Mouse (Mus musculus) kidney, postnatal 25 days (tissue): ENCODE results near the gene Pptc7.

ENCODE experiments used
- DNase-seq, 2 experiments: peaks; one replicate each; pipeline ENCODE4 v3.0.0; 2021; ENCODE audit warnings: mixed read lengths in 2 of 2

Pptc7 gene

DNA sequence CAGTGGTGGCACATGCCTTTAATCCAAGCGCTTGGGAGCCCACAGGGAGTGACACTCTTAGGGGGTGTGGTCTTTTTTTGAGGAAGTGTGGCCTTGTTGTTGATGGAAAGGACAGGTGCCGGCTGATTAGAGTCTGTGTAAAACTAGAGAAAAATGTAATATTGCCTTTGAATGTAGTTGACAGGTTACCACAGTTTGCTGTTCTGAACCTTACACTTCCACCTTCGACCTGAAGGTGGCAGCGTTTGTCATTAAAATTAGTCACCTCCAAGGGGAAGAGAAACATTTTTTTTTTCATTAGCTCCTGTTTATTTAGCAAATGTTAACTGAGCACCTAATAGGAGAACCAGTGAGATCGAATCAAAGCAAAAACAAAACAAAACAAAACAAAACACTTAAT is 16.3 kb upstream of the Pptc7 start:
- DNase-seq = peak; percentile 76 to 91

DNA sequence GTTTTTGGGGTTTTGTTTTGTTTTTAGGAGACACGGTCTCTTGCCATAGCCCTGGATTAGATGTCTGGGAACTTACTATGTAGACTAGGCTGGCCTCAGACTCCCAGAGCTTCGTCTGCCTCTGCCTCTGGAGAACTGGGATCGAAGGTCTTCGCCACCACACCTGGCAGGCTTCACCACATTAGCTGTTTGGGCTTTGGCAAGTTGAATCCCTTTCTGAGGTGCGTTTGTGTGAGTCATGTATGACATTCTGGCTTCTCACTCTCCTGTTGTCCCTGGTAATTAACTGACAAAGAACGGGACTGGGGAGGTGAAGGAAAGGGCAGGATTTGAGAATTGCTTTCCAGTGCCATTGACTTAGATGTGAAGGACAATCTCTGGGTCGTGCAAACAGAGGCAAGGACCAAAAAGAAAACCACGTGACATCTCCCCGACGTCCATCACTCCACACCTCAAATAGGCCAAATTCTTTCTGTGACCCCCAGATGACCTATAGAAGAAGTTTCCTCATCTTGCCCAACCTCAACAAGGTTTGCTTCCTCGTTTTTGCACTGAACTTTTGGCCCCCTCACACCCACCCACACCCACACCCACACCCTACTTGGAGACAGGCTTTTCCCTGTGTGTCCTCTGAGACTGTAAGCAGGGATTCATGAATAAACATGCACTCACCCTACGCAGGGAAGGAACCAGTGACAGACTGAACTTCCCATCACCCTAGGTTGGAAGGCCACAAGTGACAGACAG is 15.1 kb upstream of the Pptc7 start:
- DNase-seq = no peak

DNA sequence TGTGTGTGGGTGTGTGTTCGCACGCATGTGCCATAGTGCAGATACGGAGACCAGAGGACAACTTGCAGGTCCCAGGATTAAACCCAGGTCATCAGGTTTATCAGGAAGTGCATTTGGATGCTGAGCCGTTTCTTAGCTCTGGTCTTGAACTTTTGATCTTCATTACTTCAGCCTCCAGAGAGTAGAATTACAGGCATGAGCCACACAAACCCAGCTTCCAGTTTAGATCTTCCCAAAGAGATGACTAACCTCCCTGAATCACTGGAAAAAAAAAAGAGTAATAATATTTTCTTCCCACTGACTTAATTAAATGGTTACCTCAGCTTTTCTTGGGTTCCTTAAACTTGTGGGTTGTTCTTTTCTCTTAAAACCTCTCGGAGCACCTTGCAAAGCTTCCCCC is 11.3 kb upstream of the Pptc7 start:
- no peak for DNase-seq

DNA sequence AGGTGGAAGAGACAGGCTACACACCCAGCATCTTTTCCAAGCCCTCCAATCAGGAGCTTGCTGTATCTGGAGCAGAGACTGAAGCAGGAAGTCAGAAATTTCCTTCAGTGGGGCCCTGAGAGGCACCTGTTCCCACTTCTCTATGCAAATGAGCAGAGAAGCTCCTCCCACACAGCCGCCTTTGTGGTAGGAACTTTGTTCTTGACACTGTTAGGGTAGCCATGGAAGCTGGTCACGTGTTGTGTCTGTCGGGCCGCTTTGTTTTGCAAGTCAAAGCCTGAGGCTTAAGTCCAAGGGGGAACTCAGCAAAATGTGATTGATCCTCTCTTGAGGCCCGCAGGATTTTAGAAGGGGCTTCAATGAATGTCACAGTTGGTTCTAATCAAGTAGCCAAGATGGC is 9.4 kb upstream of the Pptc7 start:
- DNase-seq = peak; percentile 78 to 87

DNA sequence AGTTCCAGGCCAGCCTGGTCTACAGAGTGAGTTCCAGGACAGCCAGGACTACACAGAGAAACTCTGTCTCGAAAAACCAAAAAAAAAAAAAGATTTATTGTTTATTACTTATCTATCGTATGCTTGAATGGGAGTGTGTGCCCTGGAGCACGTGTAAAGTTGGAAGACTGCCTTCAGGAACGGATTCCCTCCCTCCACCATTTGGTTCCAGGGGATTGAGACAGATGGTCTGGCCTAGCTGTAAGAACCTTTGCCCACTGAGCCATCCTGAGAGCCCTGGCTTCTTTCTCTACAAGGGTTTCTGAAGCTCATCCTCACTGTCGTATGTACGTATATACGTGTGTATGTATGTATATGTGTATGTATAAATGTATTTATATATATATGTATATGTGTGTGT is 5.2 kb upstream of the Pptc7 start:
- DNase-seq = no peak

DNA sequence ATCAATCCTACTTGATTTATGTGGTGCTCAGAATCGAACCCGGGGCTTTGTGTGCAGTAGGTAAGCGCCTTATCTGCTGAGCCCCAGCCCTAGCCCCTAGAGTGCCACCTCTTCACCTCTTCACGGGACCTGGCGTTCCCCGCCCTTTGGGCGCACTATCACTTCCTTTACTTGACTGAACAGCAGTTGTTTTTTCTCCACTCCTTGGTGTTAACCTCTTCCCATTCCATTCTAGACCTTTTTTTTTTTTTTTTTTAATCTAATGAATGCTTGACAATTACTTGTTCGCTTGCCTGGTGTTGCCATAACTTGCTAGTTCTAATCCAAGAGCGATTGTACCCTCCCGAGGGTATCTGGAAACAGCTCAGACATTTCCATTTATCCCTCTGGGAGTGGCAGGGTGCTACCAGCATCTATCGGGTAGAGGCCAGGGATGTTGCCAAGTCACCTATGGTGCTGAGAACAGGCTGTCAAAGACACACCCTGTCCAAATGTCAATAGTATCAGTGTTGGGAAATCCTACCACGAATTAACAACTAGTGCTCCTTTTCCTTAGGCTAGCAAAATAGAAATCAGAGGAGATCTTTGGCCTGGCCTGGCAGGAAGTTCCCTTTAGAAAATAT is 4.3 kb upstream of the Pptc7 start:
- DNase-seq = no peak

DNA sequence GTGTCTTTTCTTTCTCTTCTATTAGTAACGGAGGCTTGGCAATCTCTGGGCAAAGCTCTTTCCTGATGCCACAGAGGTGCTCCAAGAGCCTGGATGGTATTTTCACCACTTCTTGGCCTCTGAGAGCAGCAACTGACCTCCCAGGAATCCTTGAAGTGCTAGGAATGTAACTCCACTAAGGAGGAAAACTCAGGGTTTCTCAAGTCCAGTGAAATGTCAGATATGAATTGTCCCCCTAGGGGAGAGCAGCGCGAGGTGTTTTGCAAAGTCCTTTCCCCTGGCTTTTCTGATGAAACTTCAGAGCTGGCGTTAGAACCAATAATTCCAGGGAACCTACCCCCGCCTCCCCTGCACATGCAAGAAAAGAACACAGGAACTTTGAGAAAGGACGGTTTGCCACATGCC is 3.7 kb upstream of the Pptc7 start:
- DNase-seq = no peak

DNA sequence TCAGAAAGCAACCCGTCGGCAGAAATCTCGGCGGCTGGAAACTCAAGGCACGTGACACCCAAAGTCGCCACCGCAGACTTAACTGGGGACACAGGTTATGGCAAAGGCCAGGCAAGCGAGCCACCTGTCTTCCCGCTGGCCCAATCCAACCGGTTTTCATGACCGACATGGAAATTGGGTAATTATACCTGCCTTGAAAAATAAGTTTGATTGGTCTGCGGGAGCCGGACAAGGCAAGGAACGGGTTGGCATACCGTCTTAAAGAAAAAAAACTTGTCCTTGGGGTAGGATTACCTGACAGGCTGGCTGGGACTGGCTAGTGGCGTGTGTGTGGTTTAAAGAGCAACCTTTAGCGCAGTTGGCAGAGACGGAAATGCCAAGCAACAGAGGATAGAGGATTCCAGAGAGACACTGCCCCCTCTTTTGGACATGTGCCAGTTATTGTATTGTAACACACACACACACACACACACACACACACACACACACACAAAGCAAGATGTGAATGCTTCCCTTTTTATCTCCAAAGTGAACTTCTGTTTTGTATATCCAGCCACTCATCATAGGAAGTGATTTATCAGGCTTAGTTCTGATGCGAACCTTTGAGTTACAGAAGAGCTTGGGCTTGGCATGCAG is 3.2 kb upstream of the Pptc7 start:
- DNase-seq = peak; percentile 69 to 88

DNA sequence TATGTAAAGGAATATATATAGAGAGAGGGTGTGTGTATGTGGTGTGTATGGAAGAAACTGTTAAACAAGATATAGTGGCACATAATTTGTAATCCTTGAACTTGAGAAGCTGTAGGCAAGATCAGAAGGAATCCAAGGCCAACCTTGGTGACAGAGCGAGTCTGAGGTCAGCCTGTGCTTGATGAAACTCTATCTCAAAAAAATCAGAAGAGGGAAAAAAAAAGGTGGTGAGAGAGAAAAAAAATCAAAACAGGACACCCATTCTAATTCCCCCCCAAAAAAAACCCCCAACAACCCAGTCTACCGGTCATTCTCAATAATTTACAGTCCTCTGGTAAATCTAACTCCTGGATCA is 360 bp upstream of the Pptc7 start:
- no peak for DNase-seq

DNA sequence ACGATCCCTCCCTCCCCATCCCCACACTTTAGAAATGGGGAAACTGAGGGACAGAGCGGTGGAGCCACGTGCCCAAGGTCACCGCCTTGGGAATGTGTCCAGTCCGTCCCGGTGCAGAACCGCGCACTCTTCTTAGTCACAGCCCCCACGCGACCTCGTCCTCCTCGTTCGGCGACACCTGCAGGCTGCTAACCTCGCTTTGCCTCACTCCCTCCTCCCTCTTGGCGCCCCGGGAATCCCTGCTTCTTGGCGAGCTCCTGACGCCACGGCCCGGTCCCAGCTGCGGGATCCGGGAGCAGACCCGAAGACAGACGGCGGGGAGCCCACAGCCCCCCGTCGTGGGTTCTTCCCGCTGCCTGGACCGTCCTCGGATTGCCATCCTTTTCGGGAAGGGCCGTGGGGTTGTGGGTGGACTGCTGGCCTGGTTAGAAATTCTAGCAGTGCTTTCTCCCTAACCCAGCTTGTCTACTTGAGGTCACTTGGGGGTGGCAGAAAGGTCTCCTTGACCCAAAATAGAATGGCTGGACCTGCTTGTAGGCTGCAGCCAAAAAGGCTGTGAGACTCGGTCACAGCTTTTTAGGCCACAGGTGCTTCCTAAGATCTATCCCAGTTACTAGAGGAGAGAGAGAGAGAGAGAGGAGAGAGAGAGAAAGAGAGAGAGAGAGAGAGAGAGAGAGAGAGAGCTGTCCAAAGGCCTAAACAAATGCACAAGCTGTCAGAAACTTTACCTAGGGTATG is 1.0 kb downstream of the Pptc7 start:
- peak; percentile 64 to 83 for DNase-seq

DNA sequence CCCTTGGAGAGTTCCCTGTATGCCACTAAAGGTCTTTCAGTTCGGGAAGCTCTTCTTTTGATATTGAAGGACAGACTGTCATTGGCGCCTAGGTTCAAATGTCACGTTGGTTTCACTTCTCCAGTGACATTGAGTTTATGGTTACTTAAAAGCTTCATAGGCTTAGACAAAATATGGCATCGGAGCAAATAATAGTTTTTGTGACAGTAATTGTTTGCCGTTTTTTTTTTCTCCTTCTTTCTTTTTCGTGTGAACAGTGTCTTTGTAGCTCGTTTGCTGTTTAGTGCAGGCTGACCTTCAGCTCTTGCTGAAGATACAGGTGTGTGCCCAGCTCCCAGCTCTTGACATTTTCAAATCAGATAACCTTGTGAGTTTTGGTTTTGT is 1.6 kb downstream of the Pptc7 start:
- no peak for DNase-seq

DNA sequence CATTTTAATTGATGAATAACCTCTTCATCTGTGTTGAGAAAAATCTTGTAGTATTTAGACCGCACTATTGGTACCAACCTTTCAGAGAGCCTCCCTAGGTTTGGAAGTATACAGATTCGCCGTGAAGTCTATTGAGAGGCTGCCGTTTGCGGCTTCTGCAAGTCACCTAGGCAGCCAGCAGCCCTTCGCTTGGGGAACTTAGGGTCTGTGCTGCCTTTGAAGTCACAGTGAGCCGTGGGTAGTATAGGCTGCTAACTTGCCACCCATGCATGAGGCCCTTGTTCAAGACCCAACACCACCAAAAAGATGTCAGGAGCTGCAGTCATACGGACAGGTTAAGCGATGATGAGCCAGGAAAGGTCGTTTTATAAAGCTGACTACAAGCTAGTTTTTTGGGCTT is 2.0 kb downstream of the Pptc7 start:
- no peak for DNase-seq

DNA sequence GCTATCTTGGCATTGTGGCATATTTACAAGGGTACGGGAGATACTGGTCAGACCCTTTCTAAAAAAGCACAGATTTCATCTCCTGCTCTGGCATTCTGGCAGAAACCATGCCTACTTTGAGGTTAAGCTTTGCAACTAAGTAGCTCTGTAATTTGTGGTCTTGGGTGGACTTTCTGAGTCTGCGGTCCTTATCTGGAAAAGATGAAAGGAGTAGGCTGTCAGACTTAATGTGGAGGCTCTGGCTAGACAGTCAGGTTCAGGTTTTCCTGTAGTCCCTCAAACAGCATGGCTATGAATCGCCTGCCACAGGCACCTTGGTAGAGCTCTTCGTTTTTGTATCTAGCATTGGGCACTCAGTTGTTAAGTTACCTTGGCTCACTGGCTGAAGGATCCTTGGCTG is 2.9 kb downstream of the Pptc7 start:
- DNase-seq = no peak

DNA sequence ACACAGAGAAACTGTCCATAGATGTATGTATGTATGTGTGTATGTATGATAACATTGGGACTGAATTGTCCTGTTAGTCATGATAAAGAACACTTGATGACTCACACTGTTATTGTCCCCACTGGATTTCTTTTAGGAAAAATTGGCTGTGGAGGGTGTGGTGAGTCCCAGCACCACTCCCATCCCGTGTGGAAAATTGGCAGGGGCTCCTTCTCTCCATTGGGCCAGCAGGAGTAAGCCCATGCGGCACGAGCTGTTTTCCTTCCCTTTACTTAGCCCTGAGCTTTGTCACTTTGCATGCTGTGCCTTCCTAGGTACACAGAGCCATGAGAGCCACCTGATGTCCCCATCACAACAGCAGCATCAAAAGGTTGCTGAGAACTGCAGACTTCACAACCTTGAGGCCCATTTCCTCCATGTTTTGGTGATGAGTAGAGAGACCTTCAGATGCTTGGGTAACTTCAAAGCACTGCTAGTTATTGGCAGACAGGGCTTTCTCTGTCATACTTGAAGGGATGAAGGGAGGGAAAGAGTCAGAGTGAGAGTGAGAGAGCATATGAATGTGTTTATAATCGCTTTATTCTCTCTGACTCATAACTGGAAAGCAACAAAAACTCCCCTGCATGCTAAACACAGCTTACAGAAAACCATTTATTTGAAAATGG is 4.1 kb downstream of the Pptc7 start:
- DNase-seq = no peak

DNA sequence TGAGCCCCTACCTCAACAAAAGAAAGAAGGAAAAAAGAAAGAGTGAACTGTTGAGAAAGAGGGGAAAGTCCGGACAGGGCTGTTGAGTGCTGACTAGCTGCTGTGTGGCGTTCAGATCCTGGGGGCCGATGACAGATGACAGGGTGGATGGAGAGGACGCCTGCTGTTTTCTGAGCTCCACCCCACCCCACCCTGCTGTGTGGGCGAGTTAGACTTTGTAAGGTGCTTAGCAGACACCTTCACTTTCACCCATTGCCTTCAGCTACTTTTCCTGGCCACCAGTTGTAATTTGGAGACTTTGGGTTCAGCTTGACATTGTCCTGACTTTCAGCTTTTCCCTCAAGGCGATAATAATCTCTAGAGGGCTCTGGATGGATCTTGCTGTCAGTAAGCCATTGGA is 7.0 kb downstream of the Pptc7 start:
- DNase-seq = no peak

DNA sequence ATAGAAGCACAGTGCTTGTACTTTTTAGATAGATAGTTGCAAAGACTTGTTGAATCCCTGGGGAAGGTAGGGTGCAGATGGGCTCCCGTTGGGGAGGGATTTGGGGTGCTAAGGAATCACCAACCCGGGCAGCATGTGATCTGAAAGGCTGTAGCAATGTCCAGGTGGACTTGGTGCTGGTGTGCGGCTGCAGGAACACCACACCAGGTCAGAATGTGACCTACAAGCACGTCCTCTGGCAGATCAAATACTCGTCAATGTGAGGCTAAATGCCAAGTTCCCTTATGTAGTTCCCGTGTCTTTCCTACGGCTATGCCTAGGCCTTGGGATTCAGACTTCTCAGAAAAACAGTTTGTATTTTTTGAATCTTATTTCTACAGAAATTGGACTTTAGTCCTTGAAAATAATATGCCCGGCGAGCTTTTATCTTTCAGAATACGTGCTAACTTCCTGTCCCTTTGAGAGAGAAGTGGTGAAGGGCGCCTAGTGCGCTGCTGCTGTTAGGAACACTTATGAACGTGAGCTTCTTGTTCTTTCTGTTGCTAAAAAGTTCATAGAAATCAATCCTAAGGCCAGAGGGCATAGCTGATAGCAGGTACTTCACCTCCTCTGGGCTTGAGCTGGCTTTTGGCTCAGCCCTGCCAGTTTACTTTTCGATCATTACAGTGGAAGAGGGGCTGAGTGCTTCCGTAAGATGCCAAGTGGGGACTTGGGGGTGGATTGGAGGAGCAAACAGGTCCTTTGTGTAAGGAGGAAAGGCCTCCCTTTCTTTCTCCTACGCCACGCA is 7.6 kb downstream of the Pptc7 start:
- DNase-seq = peak in 1 of 2 experiments; percentile 66

DNA sequence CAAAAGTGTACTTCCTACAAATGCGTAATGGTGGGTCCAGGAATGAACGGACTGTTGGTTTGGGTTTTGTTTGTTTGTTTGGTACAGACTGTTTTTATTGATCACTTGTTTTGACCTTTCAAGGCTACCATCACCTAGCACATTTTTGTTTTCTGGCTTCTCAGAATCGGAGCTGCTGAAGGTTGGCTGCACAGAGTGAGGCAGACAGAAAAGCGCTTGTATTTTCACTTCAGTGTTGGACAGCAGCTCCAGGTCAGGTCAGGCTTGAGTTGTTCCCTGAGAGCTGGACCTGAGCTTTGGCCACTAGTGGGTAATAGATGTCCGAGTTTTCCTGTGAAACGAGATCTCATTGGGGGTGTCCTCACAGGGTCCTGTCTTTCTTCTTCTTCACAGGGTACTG is 9.0 kb downstream of the Pptc7 start:
- no peak for DNase-seq

DNA sequence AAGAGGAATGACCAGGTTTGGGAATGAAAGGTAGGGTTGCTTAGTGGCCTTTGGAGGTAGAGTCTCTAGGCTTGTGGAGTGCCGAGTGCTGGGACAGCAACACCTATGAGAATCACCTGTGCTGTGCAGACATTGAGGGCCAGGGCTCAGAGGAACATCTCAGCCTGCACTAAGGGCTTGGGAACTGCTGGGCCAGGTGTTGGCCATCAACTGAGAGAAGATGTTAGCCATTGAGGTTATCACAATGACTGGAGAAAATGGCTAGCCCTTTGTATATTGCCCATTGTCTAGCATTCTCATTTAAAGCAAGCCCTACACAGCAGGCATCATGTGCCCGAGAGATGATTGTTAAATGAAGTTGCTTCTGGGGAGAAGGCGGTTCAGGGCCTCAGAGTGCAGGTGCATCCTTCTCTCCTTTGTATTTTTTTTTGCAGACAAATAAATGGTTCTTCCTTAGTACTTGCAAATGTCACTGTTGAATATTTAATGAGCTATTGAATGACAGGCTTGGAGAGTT is 10.1 kb downstream of the Pptc7 start:
- no peak for DNase-seq

DNA sequence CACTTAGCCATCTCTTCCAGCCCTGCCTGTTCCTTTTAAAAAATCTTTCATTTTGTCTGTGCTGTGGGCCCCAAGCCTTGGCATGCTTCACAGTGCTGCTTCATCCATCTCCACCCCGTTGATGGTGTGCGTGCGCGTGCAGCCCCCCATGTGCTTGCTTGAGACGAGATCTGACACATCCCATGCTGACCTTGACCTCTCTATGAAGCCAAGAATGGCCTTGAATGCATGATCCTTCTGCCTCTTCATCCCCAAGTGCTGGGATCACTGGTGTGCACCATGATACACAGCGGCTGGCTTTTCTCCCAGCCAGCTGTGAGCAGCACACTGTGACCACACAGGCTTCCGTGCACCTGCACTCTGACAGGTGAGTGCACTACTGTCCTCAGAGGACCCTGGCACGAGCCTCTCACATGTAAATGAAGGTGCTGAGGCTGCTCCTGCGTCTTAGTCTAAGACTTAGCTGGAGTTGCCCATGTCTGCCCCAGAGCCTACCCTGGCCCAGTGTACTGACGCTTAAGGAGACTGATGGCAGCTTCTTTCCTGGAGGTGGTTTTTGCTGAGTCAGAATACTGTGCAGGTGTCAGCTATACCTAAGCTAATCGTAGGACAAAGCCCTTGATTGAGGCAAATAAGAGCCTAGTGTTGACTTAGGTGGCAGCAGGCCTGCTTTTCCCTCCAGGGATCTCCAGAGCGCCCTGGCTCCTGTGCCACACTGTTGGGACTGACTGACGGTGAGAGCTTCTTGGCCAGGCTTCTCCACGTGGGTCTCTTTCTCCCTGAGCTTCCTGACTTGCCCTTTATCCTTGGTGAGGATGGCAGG is 11.2 kb downstream of the Pptc7 start:
- DNase-seq = peak in 1 of 2 experiments; percentile 60

DNA sequence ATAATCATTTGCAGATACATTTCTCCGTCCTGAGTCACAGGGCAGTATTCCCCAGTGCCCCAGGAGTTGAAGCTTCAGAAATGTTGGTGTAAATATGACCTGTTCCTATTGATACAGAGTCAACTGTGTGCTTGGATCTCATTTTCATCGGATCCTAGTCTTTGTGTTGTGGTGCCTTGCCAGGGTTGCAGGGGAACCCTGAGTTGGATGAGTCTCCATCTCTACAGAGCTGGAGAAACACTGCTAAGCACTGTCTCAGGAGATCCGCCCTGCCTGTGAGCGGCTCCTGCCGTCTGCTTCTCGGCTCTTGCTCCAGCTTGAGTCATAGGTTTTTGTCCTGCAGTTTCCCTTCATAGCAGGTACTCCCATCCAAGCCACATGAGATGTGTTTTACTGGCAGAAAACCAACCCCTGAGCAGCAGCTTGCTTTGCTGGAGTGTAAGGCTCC is 15.9 kb downstream of the Pptc7 start:
- no peak for DNase-seq
